Comparison of ENCODE assay signal across 9 mouse cellular contexts in the genomic region with DNA sequence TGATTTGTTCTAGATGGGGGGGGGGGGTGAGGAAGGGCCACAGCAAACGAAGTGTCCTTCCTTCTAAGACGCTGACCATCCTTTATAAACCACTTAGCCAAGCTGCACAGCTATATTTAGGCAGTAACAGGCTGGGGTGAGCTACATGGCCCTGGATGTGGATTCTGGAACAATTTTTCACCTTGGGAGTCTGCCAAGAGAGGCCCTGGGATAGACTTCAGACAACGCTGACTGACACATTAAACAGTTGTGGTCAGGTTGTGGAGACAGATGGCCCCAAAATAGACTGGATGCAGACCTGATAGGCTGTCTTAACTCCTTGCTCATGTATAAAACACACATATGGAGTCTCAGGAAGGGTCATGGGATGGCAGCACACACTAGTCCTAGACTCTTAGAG. TPM values are rescaled to one million over a fixed set of nuclear protein-coding genes. Genes with fewer than 3 reads are reported as not detected.
DNase-seq lines count a peak whose midpoint lies in the region; ATAC-seq and TF ChIP-seq lines count a peak whose summit lies in the region.
"Had no signal": no experiment of that assay in that cellular context is flagged by ENCODE, and none has a peak within 500 bp of the region (broad histone marks: within the 10 kb centered on the region; RNA-seq: fewer than 3 reads in every experiment).

No protein-coding gene starts in this region.

- DNase-seq in embryonic facial prominence, embryonic 10.5 days (ENCODE audit: low spot score) = no peak
- DNase-seq in adrenal gland, postnatal 10 days = peak; percentile 67
- DNase-seq in left cerebral cortex, adult 2 months (ENCODE audit: extremely low spot score in 1 of 2, low spot score in 2 of 2) = no peak
- DNase-seq in urinary bladder, postnatal 4 days (ENCODE audit: low spot score in 2 of 2) = no peak
- DNase-seq: right cerebral cortex, postnatal 14 days had no signal

- no peak overlapping the region for H3K9ac ChIP-seq in embryonic facial prominence, embryonic 13.5 days
- no peak overlapping the region for H3K9ac ChIP-seq in heart, embryonic 11.5 days (ENCODE audit: low read depth, low read length)
- no peak overlapping the region for H3K9ac ChIP-seq in lung, embryonic 16.5 days (ENCODE audit: low read length)

- TF ChIP-seq CTCF in left cerebral cortex, adult 2 months (IDR thresholded peaks at IDR 0.05) = no peak

- H3K36me3 ChIP-seq in embryonic facial prominence, embryonic 13.5 days = no peaks in the 10 kb centered on the region
- H3K36me3 ChIP-seq in embryonic facial prominence, embryonic 10.5 days (replicated peaks) = no peaks in the 10 kb centered on the region
- H3K36me3 ChIP-seq in heart, embryonic 11.5 days (ENCODE audit: control insufficient read depth, insufficient read depth, low read length) = no peaks in the 10 kb centered on the region
- H3K36me3 ChIP-seq in lung, embryonic 16.5 days (ENCODE audit: control insufficient read depth, insufficient read depth, low read length) = no peaks in the 10 kb centered on the region

- H3K27me3 ChIP-seq in embryonic facial prominence, embryonic 13.5 days = 0 out of 2 replicates have a peak, but pooled peaks cover 3% of the 10 kb centered on the region
- H3K27me3 ChIP-seq in embryonic facial prominence, embryonic 10.5 days (replicated peaks; ENCODE audit: low read depth, poor library complexity, severe bottlenecking) = no peaks in the 10 kb centered on the region
- no peaks in the 10 kb centered on the region for H3K27me3 ChIP-seq in heart, embryonic 11.5 days (ENCODE audit: control insufficient read depth, insufficient read depth, low read length)
- no peaks in the 10 kb centered on the region for H3K27me3 ChIP-seq in lung, embryonic 16.5 days (ENCODE audit: control insufficient read depth, insufficient read depth, low read depth, low read length)

- H3K27ac ChIP-seq in embryonic facial prominence, embryonic 13.5 days = no peak overlapping the region
- no peak overlapping the region for H3K27ac ChIP-seq in embryonic facial prominence, embryonic 10.5 days (replicated peaks)
- H3K27ac ChIP-seq in heart, embryonic 11.5 days (ENCODE audit: low read depth, low read length) = peak overlapping the region; percentile 75
- H3K27ac ChIP-seq in lung, embryonic 16.5 days (ENCODE audit: low read length) = peak overlapping the region; percentile 17
- no peak overlapping the region for H3K27ac ChIP-seq in left cerebral cortex, adult 2 months

- peaks cover 3% of the 10 kb centered on the region; the same call in 1 of the 2 replicates for H3K4me1 ChIP-seq in embryonic facial prominence, embryonic 13.5 days
- 0 out of 2 replicates have a peak, but pooled peaks cover 2% of the 10 kb centered on the region for H3K4me1 ChIP-seq in embryonic facial prominence, embryonic 10.5 days
- peaks cover 5% of the 10 kb centered on the region; the same call in 1 of the 2 replicates for H3K4me1 ChIP-seq in heart, embryonic 11.5 days (ENCODE audit: control insufficient read depth, insufficient read depth, low read length)
- H3K4me1 ChIP-seq in lung, embryonic 16.5 days (replicated peaks; ENCODE audit: control insufficient read depth, insufficient read depth, low read length) = peaks cover 5% of the 10 kb centered on the region

- WGBS in embryonic facial prominence, embryonic 13.5 days = 61% methylated on average over 3 of the region's 3 CpGs
- WGBS in embryonic facial prominence, embryonic 10.5 days = 87% methylated on average over 3 of the region's 3 CpGs
- 36% methylated on average over 3 of the region's 3 CpGs for WGBS in heart, embryonic 11.5 days (ENCODE audit: insufficient replicate concordance)
- 52% methylated on average over 3 of the region's 3 CpGs for WGBS in lung, embryonic 16.5 days

- intact Hi-C loops in left cerebral cortex, adult 2 months (cut with DNase I) = no loop called here

- ATAC-seq in embryonic facial prominence, embryonic 13.5 days (ENCODE audit: insufficient number of reproducible peaks, insufficient read depth, low FRiP score, low TSS enrichment, low read depth) = 0 out of 2 replicates have a peak, but pooled peaks have one; percentile 52
- ATAC-seq in heart, embryonic 11.5 days (replicated peaks; ENCODE audit: insufficient number of reproducible peaks, low FRiP score, low TSS enrichment) = peak; percentile 46; the same call in 1 of the 2 replicates
- ATAC-seq in lung, embryonic 16.5 days (ENCODE audit: low read depth) = peak; percentile 95
- ATAC-seq in CD4-positive, CD25-positive, alpha-beta regulatory T cell, adult 4 months = no peak

- 0 out of 2 replicates have a peak, but pooled peaks cover 4% of the 10 kb centered on the region for H3K9me3 ChIP-seq in embryonic facial prominence, embryonic 13.5 days
- peaks cover 8% of the 10 kb centered on the region for H3K9me3 ChIP-seq in embryonic facial prominence, embryonic 10.5 days
- 0 out of 2 replicates have a peak, but pooled peaks cover 4% of the 10 kb centered on the region for H3K9me3 ChIP-seq in heart, embryonic 11.5 days (replicated peaks; ENCODE audit: control insufficient read depth, low read length)
- peaks cover 5% of the 10 kb centered on the region; the same call in 1 of the 2 replicates for H3K9me3 ChIP-seq in lung, embryonic 16.5 days (ENCODE audit: control insufficient read depth, low read length)

- no peak overlapping the region for H3K4me2 ChIP-seq in embryonic facial prominence, embryonic 13.5 days
- H3K4me2 ChIP-seq in heart, embryonic 11.5 days = no peak overlapping the region
- H3K4me2 ChIP-seq in lung, embryonic 16.5 days (ENCODE audit: low read depth, low read length) = no peak overlapping the region

- no peak overlapping the region for H3K4me3 ChIP-seq in embryonic facial prominence, embryonic 13.5 days
- no peak overlapping the region for H3K4me3 ChIP-seq in embryonic facial prominence, embryonic 10.5 days
- no peak overlapping the region for H3K4me3 ChIP-seq in heart, embryonic 11.5 days (ENCODE audit: low read depth, low read length)
- no peak overlapping the region for H3K4me3 ChIP-seq in lung, embryonic 16.5 days (ENCODE audit: low read length)
- H3K4me3 ChIP-seq in left cerebral cortex, adult 2 months = no peak overlapping the region

RNA-seq across cellular contexts. Expression of a gene that starts 39.9 kb away (rescaled TPM):
- polyA plus RNA-seq in embryonic facial prominence, embryonic 13.5 days (2015; fragmentation: Nextera tagmentation; extraction: Ambion mirVana) = 15.5 and 16.2 TPM in 2 replicates
- polyA plus RNA-seq in embryonic facial prominence, embryonic 10.5 days (2016; fragmentation: Nextera tagmentation; extraction: Ambion mirVana) = 19.6 and 19.9 TPM in 2 replicates
- total RNA-seq in adrenal gland, postnatal 10 days (2021) = 10 to 100 TPM; 46.9 to 56.7 TPM
- 18.5 and 23.0 TPM in 2 replicates for polyA plus RNA-seq in heart, embryonic 11.5 days (2014; fragmentation: Nextera tagmentation; extraction: Ambion mirVana)
- 15.1 and 16.3 TPM in 2 replicates for polyA plus RNA-seq in lung, embryonic 16.5 days (2015; fragmentation: Nextera tagmentation; extraction: Ambion mirVana)
- 10 to 100 TPM; 28.7 to 30.9 TPM for polyA plus RNA-seq in CD4-positive, CD25-positive, alpha-beta regulatory T cell, adult 4 months (2017; shearing (Covaris generic))
- 10 to 100 TPM; 51.1 to 64.8 TPM for total RNA-seq in left cerebral cortex, adult 2 months (2021)

Comparison
In these comparisons a context has a peak if more than half of its experiments do, and no peak if none do; other contexts are left out.
1. H3K27ac ChIP-seq: peak in heart, embryonic 11.5 days (single experiment) and lung, embryonic 16.5 days (single experiment); none in embryonic facial prominence, embryonic 13.5 days (single experiment), embryonic facial prominence, embryonic 10.5 days (single experiment) and left cerebral cortex, adult 2 months (single experiment).